Mouse (Mus musculus): ENCODE measurements at regions not wholly inside any gene's neighbourhood (a gene's known extent, or its start where the extent isn't known, plus 50 kb on each side); places are given as distances from the start of the nearest gene placed in this dataset.

DNA sequence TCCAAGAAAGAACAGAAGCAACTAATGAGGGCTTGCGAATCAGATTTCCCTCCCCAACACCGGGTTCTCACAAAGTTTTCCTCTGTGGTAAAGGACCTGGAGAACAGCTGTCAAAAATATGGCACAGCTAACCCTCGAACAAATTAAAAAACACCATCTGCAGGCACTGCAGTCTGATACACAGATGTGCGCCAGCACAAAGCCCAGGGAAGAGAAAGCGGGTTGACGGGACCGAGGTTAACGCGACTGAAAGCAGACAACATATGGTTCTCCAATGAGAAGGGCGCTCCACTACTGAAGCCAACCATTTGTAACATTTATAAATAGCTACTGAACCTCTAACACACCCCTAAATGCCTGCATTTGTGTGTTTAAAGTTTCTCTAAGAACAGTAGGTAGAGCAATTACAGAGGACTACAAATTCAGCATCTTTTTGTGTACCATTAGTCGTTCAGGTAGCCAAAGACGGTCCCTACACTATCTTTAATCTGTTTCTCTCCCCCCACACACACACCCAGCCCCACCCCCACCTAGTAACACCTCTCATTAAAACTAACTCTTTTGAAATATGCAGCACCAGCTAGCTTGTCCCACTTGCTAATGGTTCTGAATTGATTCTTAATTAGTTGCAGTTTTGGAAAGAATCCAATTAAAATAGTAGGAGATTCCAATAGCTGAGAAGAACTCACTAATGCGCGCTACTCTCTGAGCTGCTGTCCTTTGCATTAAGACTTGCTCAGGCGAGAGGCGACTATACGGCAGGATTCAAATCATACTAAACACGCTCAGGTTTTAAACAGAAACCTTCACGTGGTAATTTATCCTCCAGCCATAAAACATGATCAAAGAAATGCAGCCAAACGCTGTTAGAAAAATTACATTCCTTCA, 236.0 kb upstream of the Hnrnpa3 start:
- Histone ChIP-seq H3K27ac (ENCODE audit: poor library complexity, severe bottlenecking) (no peak overlapping the region), H3K9ac (no peak overlapping the region), H3K4me3 (no peak overlapping the region), H3K9me3 (replicated peaks) (no peaks in the 10 kb centered on the region), H3K4me1 (replicated peaks) (no peaks in the 10 kb centered on the region), H3K4me2 (no peak overlapping the region), H3K36me3 (no peaks in the 10 kb centered on the region), H3K27me3 (replicated peaks) (no peaks in the 10 kb centered on the region)
- WGBS, result 80% methylated on average over 20 of the region's 20 CpGs
- no peak for ATAC-seq (ENCODE audit: insufficient number of reproducible peaks, low FRiP score)

DNA sequence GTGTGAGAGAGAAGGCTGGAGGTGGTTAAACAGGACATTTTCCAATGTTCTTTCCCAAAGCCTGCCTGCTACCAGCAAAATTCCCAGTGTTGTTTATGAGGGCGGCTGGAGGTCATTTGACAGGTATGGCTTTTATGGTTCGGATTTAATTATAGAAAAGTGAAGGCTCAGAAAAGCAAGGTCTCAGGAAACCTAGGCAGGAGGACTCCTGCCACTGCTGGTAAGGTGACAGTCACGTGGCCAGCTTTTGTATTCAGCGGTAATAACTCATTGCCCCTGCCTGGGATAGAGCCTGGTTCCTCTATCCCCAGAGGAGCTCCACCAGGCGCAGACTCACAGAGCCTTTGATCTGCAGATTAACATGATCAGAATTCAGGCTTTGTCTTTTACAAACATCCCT, 235.2 kb upstream of the Hnrnpa3 start:
- H3K36me3 ChIP-seq, result no peaks in the 10 kb centered on the region
- no peak for ATAC-seq (ENCODE audit: insufficient number of reproducible peaks, low FRiP score)
- 39% methylated on average over 5 of the region's 5 CpGs for WGBS
- H3K4me2 ChIP-seq, result no peak overlapping the region
- H3K9me3 ChIP-seq (replicated peaks), result no peaks in the 10 kb centered on the region
- no peak overlapping the region for H3K9ac ChIP-seq
- no peaks in the 10 kb centered on the region for H3K27me3 ChIP-seq (replicated peaks)
- no peak overlapping the region for H3K4me3 ChIP-seq
- no peaks in the 10 kb centered on the region for H3K4me1 ChIP-seq (replicated peaks)
- H3K27ac ChIP-seq (ENCODE audit: poor library complexity, severe bottlenecking), result no peak overlapping the region

DNA sequence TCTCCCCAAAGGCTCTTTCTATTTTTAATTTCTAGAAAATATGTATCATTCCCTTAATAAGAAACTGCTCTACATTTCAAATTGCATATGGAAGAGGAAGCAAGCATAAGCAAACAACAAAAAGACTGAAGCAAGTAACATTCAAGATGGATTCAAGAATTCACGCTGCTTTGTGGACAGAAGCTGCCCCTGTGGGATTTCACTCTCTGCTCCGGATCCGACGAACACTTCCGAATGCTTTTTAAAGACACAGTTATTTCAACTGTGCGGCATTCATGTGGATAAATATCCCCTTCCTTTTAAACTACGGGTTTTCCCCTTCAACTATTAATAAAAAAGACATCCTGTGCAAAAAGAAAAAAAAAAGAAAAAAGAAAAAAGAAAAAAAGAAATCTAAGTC, 234.7 kb upstream of the Hnrnpa3 start:
- ATAC-seq (ENCODE audit: insufficient number of reproducible peaks, low FRiP score), result no peak
- Histone ChIP-seq H3K27me3 (replicated peaks) (no peaks in the 10 kb centered on the region), H3K36me3 (no peaks in the 10 kb centered on the region), H3K27ac (ENCODE audit: poor library complexity, severe bottlenecking) (no peak overlapping the region), H3K4me2 (no peak overlapping the region), H3K4me1 (replicated peaks) (no peaks in the 10 kb centered on the region), H3K4me3 (no peak overlapping the region), H3K9ac (no peak overlapping the region), H3K9me3 (replicated peaks) (no peaks in the 10 kb centered on the region)
- 47% methylated on average over 7 of the region's 7 CpGs for WGBS

DNA sequence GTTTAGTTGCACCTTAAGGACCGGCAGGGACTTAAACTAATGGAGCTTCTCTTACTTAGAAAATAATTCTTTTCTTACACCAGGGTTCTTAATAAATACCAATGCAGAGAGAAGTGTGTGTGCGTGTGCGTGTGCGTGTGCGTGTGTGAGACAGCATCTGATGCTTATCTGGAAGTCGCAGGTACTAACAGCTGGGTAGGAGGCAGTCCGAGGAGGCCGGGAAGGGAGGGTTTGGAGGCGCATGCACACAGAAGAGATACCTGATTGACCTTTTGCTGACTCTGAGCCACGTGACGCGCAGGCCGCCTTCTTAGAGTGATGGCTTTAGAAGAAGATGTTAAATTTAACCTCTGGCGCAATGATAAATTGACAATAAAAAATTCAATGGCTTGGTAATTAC, 234.2 kb upstream of the Hnrnpa3 start:
- 73% methylated on average over 14 of the region's 14 CpGs for WGBS
- Histone ChIP-seq H3K4me1 (replicated peaks) (no peaks in the 10 kb centered on the region), H3K36me3 (no peaks in the 10 kb centered on the region), H3K27me3 (replicated peaks) (no peaks in the 10 kb centered on the region), H3K4me3 (no peak overlapping the region), H3K4me2 (no peak overlapping the region), H3K9ac (no peak overlapping the region), H3K9me3 (replicated peaks) (no peaks in the 10 kb centered on the region), H3K27ac (ENCODE audit: poor library complexity, severe bottlenecking) (no peak overlapping the region)
- no peak for ATAC-seq (ENCODE audit: insufficient number of reproducible peaks, low FRiP score)

DNA sequence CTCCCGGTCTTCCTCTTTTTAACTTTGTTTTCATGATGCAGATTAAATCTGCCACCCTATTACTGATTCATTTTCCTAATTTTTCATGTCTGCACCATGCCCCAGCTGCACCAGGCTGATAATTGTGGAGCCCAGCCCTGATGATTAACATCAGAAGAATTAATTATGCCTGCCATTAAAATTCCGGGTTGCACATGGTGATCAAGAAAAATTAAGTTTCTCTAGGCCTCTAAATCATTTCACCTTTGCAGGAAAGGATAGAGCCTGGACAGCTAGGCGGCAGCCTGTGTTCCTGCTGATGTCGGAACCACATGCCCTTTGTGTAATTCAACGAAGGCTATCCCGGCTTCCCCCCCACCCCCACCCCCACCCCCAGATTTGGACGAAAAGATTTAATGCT, 233.7 kb upstream of the Hnrnpa3 start:
- no peaks in the 10 kb centered on the region for H3K27me3 ChIP-seq (replicated peaks)
- ATAC-seq (ENCODE audit: insufficient number of reproducible peaks, low FRiP score), result no peak
- no peak overlapping the region for H3K9ac ChIP-seq
- no peak overlapping the region for H3K27ac ChIP-seq (ENCODE audit: poor library complexity, severe bottlenecking)
- no peak overlapping the region for H3K4me3 ChIP-seq
- 51% methylated on average over 7 of the region's 7 CpGs for WGBS
- H3K9me3 ChIP-seq (replicated peaks), result no peaks in the 10 kb centered on the region
- H3K4me1 ChIP-seq (replicated peaks), result no peaks in the 10 kb centered on the region
- H3K4me2 ChIP-seq, result no peak overlapping the region
- no peaks in the 10 kb centered on the region for H3K36me3 ChIP-seq

DNA sequence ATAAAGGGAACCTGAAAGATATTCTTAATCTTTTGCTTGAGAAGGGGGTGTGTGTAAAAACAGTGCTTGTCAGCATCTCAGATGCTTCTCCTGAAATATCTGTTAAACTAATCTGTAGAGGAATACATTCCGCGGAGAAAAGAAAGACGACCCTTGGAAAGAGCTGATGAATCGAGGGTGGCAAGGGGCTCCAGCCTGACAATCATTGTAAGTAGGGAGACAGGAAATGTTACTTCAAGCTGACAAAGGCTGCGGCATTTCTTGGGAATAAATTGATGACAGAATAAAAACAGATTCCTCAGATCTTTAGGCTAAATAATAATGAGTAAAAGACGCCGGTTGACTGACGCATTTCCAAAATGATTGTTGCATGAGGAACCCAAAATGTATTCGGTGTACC, 233.3 kb upstream of the Hnrnpa3 start:
- Histone ChIP-seq H3K27me3 (replicated peaks) (no peaks in the 10 kb centered on the region), H3K4me3 (no peak overlapping the region), H3K36me3 (no peaks in the 10 kb centered on the region), H3K9ac (no peak overlapping the region), H3K27ac (ENCODE audit: poor library complexity, severe bottlenecking) (no peak overlapping the region), H3K9me3 (replicated peaks) (no peaks in the 10 kb centered on the region), H3K4me1 (replicated peaks) (no peaks in the 10 kb centered on the region), H3K4me2 (no peak overlapping the region)
- no peak for ATAC-seq (ENCODE audit: insufficient number of reproducible peaks, low FRiP score)
- 60% methylated on average over 9 of the region's 9 CpGs for WGBS

DNA sequence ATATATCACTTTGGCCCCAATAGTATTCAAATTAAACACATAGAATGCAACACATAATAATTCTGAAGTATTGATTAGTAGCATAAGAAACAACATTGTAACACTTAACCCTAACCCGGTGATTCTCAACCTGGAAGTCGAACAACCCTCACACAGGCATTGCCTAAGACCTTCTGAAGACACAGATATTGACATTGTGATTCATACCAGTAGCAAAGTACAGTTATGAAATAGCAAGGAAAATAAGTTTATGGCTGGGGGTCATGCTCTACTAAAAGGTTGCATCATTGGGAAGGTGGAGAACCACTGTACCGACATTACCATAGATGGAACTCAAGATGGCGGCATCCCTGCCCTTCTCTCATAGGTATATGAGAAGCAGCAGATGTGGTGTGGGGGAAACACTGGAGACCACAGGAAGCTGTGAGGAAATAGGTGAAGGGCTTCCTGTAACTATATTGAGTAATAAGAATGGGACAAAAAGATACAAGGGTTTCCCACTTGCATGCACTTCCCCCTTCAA, 231.1 kb upstream of the Hnrnpa3 start:
- Histone ChIP-seq H3K4me1 (replicated peaks) (no peaks in the 10 kb centered on the region), H3K9ac (no peak overlapping the region), H3K27ac (ENCODE audit: poor library complexity, severe bottlenecking) (no peak overlapping the region), H3K4me2 (no peak overlapping the region), H3K27me3 (replicated peaks) (no peaks in the 10 kb centered on the region), H3K36me3 (no peaks in the 10 kb centered on the region), H3K9me3 (replicated peaks) (no peaks in the 10 kb centered on the region), H3K4me3 (no peak overlapping the region)
- ATAC-seq (ENCODE audit: insufficient number of reproducible peaks, low FRiP score), result no peak
- 91% methylated on average over 4 of the region's 4 CpGs for WGBS

DNA sequence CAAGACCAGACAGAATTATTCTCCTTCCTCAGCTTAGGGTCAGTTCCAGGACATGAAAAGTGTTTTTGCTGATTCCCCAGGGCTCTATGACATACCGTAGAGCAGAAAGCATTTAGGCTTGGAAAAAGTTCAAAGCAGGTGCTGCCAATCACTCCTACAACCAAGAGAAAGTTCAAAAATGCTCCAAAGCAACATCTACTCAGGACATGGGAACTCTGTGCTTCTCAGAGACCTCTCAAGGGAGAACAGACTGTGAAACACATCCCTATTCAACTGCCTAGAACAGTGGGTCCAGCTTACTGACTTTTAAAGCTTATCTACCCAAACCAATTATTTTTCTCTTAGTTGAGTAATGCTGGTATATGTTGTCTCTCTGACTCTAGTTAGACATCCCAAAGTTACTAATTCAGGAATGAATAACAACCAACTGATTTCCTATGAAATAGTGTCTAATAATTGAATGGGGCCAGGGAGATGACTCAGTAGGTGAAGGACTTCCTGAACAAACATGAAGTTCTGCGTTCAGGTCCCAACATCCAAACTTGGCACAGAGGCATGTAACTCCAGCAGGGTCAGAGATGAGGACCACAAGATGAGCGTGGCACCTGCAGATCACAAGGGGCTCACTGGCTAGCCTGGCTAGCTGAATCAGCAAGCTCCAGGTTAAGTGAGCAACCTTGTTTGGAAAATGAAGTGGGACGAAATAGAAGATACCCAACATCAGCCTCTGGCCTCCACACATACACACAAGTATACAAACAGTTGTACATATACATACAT, 228.7 kb upstream of the Hnrnpa3 start:
- no peak overlapping the region for H3K27ac ChIP-seq (ENCODE audit: poor library complexity, severe bottlenecking)
- 74% methylated on average over 4 of the region's 4 CpGs for WGBS
- H3K9ac ChIP-seq, result no peak overlapping the region
- no peaks in the 10 kb centered on the region for H3K4me1 ChIP-seq (replicated peaks)
- H3K4me2 ChIP-seq, result no peak overlapping the region
- no peaks in the 10 kb centered on the region for H3K9me3 ChIP-seq (replicated peaks)
- no peaks in the 10 kb centered on the region for H3K36me3 ChIP-seq
- no peak overlapping the region for H3K4me3 ChIP-seq
- H3K27me3 ChIP-seq (replicated peaks), result no peaks in the 10 kb centered on the region
- ATAC-seq (ENCODE audit: insufficient number of reproducible peaks, low FRiP score), result no peak

DNA sequence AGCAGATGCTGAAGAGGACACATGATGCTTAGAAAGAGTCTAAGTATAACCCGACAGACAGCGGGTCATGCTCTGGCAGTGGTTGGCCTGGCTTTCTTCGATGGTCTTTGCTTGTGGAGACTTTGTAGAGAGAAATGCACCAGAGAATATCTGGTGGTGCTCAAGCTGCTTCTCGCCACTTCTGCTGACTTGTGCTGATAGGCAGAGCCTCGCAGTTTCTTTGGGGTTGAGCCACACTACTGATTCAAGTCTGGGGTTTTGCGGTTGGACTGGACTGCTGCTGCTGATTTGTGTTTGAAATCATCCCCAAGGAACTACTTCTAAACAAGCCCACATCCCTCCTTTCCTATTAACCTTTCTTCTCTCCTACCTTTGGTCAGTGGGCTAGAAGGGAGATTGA, 227.1 kb upstream of the Hnrnpa3 start:
- Histone ChIP-seq H3K4me2 (no peak overlapping the region), H3K27ac (ENCODE audit: poor library complexity, severe bottlenecking) (no peak overlapping the region), H3K27me3 (replicated peaks) (no peaks in the 10 kb centered on the region), H3K9ac (no peak overlapping the region), H3K9me3 (replicated peaks) (no peaks in the 10 kb centered on the region), H3K4me3 (no peak overlapping the region), H3K36me3 (no peaks in the 10 kb centered on the region), H3K4me1 (replicated peaks) (no peaks in the 10 kb centered on the region)
- ATAC-seq (ENCODE audit: insufficient number of reproducible peaks, low FRiP score), result no peak
- 66% methylated on average over 6 of the region's 6 CpGs for WGBS

DNA sequence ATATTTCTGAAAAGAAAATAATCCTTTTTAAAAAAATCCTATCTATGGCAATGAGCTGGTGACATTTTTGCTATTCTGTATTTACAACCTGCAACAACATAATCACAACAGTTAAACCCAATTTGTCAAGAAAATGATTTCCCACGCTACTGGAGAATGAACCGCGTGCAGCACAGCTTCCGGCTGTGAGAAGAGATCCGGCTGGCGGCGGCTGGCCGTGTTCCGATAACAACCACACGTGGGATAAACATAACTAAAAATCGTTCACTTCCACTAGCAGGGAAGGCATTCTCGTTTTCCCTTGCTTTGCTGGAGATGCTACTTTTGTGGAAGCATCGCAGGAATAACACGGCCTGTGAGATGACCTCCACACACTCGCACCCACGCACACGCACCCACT, 224.5 kb upstream of the Hnrnpa3 start:
- no peaks in the 10 kb centered on the region for H3K36me3 ChIP-seq
- H3K4me3 ChIP-seq, result no peak overlapping the region
- ATAC-seq (ENCODE audit: insufficient number of reproducible peaks, low FRiP score), result no peak
- H3K27me3 ChIP-seq (replicated peaks), result no peaks in the 10 kb centered on the region
- WGBS, result 87% methylated on average over 17 of the region's 17 CpGs
- no peak overlapping the region for H3K27ac ChIP-seq (ENCODE audit: poor library complexity, severe bottlenecking)
- H3K9me3 ChIP-seq (replicated peaks), result no peaks in the 10 kb centered on the region
- H3K4me2 ChIP-seq, result no peak overlapping the region
- H3K4me1 ChIP-seq (replicated peaks), result no peaks in the 10 kb centered on the region
- no peak overlapping the region for H3K9ac ChIP-seq

DNA sequence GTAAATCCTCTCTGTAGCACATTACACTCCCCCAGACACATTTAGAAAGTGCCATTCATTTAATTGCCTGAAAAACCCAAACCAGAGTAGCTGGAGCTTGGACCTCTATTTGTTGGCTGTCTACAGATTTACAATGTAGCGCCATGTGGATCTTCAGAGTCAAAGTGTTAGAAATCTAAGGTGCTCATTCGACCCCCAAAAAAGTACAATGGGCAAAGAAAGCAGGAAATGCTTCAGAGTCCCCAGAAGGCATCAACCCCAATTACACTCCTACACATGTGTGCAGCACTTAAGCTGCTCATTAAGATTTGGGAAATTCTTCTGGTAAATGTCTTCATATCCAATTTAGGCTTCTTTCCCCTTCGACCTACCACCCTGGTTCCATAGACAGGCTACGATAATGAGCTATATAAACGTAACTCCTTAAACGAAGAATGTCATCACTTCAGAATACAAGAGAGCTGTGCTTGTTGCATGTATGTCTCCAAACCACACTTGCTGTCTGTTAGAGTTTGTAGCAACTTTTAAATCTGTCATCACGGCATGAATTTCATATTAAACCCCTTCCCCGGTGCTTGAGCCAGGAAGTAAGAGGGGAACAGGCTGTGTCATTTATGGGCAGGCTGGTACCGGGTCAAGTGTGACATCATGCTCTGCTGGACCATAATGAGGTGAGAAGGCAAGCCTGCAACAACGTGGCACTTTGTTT, 219.4 kb upstream of the Hnrnpa3 start:
- 74% methylated on average over 10 of the region's 10 CpGs for WGBS
- H3K27me3 ChIP-seq (replicated peaks), result no peaks in the 10 kb centered on the region
- H3K9me3 ChIP-seq (replicated peaks), result no peaks in the 10 kb centered on the region
- ATAC-seq (ENCODE audit: insufficient number of reproducible peaks, low FRiP score), result no peak
- no peak overlapping the region for H3K27ac ChIP-seq (ENCODE audit: poor library complexity, severe bottlenecking)
- no peaks in the 10 kb centered on the region for H3K4me1 ChIP-seq (replicated peaks)
- H3K9ac ChIP-seq, result no peak overlapping the region
- H3K4me3 ChIP-seq, result no peak overlapping the region
- H3K4me2 ChIP-seq, result no peak overlapping the region
- H3K36me3 ChIP-seq, result no peaks in the 10 kb centered on the region

Data from heart, embryonic 12.5 days (tissue).